Mouse (Mus musculus) adrenal gland, postnatal 25 days (tissue): ENCODE data around the gene Mok. TPM values are rescaled to one million over a fixed set of nuclear protein-coding genes. Genes with fewer than 3 reads are reported as not detected.

Experiments
- DNase-seq: peaks from one replicate; pipeline ENCODE4 v3.0.0; 2021; ENCODE audit warnings: mixed read lengths
- long read RNA-seq: library from polyadenylated mRNA; stranded (forward); transcript quantifications from one replicate; pipeline ENCODE4 v2.0.0, GENCODE M21; 2021
- total RNA-seq: library from RNA; stranded (reverse); gene quantifications from 2 replicates; pipeline ENCODE4 v1.2.3, GENCODE M21; 2021

Gene Mok
- total RNA-seq: 1.4 and 1.5 TPM in 2 replicates
- long read RNA-seq, partial matches to known transcripts: 0 of 2 reads
- long read RNA-seq, other reads (novel, unspliced or antisense): 2 of 2 reads

DNA sequence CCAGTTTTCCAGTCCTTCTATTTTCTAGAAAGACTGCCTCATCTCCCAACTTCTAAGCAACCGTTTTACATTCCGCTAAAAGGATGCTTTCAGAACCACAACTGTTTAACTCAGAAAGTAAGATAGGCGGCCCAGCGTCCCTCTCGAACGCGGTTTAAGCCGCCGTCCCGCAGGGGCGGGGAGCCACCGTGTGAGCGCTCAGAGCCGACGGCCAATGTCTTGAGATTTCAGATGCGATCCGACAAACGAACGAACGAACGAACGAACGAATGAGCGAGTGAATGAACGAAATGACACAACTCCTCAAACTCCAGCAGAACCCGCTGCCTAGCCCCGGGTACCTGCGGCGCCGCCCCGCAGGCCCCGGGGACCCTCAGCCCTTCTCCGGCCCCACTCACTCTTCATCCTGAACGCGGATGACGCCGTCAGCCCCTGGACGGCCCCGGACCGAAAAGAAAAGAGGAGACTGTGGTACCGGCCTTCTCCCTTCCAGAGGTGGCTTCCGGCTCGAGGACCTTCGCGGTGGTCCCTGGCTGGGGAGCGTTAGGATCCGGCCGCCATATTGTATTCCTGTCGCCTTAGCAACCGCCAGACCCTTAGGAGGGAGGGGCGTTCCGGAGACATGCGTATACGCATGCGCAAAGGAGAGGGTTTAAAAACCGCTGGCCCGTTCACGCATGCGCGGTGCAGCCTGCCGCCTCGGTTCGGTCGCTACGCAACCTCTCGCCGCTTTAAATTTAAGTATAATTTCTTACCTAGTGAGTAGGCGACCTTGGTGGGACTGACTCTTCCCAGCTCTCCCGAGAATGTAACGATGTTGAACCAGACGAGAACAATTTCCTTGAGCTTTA, at the start of gene Mok:
TSS of gene Mok (minus strand) at position 592 of the 851 bp plus-strand sequence.
- peak; percentile 96 for DNase-seq

DNA sequence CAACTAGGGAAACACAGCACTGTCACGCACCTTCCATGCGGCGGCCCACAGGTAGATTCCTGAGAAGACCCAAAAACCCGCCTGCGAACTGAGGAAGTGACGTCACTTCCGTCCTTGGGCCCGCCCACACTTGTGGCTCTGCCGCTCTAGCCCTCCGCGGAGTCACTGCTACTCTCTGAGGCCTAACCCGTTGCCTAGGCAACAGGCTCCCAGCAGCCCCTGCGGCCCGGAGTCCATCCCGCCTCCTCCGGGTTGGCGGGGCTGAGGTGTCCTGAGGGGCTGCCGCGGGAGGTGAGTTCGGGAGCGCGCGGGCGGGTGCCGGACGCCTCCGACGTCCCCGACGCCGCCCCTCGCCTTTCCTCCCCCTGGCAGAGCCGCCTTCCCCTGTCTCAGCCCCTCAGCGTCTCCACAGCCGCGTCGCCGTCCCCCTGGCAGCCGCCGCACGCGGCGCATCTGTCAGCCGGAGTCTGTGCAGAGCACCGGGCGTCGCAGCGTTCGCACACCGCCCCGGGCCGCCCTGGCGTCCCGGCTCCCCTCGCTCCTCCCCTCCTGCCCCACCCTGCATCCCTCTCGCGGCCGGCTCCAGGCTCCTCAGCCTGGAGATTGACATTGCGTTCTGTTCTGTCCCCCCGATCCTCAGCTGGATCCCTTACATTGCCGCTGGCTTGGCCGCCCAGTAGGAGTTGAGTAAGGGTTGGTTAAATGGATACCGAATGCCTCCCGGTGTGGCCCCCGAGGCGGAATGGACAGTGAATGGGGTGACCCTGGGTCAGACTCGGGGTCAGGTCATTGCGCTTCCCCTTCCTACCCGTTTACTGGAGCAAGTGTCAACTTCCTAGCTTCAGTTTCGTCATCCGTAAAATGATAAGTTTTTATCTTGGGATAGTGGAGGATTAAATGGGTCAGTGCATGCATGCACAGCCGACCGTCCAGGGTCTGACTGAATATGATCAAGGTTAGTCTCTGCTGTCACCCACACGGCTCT, 48.6 kb upstream of the Mok start, which contains the start of the genes Cinp and Tecpr2:
TSS of gene Cinp (minus strand) at position 110 of the 985 bp plus-strand sequence.
TSS of gene Tecpr2 (plus strand) at position 229 of the 985 bp plus-strand sequence.
- DNase-seq: peak; percentile 94

DNA sequence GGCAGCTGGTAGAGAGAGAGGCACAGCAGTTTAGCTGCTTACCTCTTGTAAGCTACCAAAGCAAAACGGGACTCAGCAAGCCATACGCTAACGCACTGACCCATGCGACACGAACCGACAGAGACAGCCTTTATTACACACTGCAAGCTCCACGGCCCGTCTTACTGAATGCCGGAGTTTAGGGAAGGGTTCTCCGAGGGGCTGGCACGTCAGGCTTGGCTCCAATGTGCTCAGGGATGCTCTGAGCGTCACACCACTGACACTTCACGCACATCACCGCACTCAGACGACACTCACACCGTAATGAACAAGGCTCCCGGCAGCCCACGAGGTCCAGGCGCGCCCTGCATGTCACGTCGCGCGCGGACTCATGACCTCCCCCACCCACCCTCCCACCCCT, 47.9 kb upstream of the Mok start:
- peak; percentile 8 for DNase-seq

DNA sequence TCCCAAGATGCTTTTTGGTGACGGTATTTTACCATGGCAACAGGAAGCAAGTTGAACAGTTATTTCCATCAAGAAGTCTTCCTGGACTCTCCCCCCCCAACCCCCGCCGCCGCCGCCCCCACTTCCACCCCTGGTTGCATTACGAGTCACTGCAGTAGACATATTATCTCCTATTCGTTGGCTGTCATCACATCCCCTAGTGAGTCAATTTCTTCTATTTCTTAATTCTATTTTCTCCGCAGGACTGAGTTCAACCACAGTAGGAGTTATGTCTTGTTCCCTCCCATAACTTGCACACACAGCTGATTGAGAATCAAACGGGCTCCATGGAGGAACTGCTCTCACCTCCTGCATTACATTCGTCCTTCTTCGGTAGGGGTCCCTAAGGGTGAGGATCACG, 47.4 kb upstream of the Mok start:
- no peak for DNase-seq

DNA sequence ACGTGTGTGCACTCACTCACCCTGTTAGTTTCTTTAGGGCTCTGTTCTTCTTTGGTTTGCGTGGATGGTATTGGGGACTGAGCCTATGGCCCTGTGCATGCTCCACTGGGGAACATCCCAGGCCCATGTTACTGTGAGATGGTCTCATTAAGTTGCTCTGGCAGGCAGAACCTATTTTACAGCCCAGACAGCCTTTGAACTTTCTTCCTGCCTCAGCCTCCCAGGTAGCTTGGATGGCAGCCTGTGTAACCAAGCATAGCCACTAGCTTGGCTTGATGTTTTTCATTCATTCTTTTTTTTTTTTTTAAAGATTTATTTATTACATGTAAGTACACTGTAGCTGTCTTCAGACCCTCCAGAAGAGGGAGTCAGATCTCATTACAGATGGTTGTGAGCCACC, 44.5 kb upstream of the Mok start:
- no peak for DNase-seq

DNA sequence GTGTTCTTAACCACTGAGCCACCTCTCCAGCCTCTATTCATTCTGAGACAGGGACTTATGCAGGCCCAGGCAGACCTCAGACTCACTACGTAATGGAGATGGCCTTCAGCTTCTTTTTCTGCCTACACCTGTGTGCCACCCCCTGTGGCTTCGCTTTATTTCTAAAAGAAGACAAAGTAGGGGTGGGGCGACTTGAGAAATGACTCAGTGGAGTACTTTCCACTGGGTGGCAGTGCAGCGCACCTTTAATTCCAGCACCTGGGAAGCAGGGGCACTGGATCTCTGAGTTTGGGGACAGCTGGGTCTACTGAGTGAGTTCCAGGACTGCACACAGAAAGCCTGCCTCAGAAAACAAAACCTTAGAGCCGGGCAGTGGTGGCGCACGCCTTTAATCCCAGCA, 41.6 kb upstream of the Mok start:
- peak; percentile 11 for DNase-seq

DNA sequence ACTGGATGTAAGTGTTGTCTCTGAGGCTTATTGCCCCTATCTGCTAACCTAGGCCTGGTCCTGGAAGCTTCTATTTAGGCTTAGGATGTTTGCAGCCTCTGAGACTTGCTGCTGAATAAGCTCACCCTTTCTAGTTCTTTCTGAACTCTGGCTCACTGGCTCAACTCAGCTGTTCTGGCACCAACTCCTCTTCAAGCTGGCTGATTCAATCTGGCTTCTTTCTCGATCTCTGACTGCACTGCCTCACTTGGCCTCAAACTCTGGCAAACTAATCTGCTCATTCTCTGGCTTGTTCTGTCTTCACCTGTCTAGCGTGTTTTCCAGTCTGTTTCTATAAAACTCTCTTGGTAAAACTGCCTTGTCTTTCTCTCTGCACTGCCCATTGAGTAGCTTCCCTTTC, 34.6 kb upstream of the Mok start:
- no peak for DNase-seq

DNA sequence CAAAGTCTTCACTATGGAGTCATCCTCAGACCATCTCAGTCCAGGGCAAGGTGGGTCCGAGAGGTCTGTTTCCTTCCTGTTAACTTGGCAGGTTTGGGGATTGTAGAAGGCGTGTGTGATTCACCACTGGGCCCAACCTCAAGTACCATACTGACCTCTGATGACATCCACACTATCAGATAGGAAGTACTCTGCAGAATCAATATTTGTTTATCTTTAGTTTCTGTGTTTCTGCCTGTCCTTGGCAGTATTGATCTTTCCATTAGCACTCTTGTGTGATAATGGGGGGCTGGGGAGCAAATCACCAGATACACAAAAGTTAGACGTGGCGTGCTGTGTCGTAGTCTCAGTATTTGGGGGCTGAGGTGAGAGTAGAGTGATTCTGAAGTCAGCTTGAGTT, 30.5 kb upstream of the Mok start:
- DNase-seq: no peak

DNA sequence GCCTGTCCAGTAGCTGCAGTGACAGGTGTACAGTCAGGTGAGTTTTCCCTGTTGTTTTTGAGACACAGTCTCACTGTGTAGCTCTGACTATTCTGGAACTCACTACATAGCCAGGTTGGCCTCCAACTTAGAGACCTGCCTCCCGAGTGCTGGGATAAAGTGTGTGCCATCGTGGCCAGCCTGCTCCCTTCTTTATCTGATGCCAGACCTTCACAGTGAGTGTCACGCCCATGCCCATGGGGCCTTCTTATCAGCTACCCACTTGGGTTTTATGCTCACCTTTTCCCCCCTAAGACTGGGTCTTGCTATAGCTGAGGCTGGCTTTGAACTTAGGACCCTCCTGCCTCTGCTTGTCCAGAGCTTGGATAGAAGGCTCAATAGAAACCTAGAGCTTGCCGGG, 29.4 kb upstream of the Mok start:
- no peak for DNase-seq

DNA sequence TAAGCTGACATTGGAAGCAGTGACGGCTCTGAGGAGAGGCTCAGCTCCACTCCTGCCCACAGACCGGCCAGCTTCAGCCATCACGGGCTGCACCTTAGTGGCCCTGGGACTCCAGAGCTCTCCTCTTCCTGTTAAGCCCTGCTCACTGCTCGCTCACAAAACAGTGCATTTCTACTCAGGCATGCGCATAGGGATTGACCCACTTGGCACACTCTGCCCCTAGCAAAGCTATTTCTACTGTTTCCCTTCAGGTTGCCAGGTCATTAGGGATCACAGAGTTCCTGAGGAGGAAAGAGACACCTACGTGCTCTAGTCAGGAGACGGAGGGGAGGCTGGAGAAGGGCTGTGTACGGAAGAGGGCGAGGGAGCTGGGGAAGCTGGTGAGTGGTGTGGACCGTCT, 25.2 kb upstream of the Mok start:
- no peak for DNase-seq

DNA sequence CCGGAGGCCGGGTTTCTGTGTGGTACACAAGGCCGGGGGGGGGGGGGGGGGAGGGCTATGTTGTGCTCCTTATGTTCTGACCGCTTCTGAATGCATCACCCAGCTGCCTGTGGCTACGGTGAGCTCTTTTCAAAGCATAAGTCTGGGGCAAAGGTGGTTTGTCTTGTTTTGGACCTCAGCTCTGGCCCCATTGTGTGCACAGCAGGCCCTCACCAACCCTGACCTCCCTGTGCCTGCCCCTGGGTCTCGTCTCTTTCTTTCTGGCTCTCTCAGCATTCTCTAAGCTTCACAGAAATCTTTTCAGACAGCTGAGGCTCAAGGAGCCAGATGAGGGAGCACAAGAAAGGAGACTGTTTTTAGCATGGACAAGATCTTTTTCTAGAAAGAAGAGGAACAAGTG, 24.8 kb upstream of the Mok start:
- no peak for DNase-seq

DNA sequence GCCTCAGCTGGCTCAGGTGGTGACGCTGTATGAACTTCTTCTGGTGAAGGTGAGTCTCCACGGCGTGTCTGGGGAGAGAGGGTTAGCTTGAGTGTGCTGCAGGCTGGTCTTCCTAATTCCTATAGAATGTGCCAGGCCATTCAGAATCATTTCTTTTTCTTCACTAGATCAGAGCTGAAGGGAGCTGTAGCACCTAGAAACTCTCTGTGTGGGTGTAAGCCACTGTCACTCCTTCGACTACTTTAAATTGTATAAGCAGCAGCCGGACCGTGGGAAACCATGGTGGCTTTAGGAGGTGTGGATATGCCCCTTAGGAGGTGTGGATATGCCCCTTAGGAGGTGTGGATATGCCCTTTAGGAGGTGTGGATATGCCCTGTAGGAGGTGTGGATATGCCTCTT, 23.3 kb upstream of the Mok start:
- DNase-seq: no peak

DNA sequence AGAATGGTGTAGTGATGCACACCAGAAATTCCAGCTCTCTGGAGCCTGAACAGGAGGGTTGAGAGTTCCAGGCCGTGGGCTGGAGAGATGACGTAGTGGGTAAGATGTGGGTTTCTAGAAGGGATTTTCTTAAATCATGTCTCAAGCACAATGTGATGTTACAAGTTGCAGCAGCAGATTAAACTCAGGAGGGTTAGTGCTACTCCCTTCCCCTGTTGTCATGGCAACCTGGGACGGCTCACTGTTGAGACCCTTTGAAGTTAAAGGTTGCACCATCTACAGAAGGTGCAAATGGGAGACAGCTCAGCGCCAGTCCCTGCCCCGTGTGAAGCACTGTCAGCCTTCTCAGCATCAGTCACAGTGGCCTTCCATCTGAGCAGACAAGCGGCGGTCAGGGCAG, 20.5 kb upstream of the Mok start:
- no peak for DNase-seq

DNA sequence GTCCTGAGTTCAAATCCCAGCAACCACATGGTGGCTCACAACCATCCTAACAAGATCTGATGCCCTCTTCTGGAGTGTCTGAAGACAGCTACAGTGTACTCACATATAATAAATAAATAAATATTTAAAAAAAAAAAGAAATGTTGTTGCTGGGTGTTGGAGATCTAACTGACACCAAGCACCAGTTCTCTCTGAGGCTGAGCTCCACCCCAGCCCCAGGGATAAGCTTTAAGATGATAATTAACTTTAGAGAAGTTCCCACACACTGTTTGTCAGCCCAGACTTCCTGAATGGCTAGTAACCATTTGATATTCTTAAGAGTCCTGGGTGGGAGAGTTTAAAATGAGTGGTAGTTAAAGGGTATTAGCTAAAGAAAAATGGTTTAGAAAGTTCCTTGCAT, 19.6 kb upstream of the Mok start:
- no peak for DNase-seq

DNA sequence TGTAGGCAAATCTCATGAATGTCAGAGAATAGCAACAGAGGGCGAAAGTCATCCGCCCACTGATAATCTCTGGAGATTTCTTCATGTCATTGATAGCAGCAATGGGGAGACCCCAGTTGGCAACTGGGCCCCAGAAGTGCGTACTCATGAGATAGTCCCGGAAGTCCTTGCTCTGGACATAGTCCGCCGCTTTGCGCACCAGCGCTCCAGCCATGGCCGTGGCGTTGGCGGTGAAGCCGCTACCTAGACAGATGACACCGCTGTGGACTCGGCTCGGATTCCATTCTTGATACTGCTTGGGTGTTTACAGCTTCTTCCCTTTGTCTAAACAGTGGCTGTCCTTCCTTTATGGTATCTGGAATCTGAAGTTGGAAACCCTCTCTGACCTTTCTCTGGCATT, 17.9 kb upstream of the Mok start:
- peak; percentile 19 for DNase-seq

DNA sequence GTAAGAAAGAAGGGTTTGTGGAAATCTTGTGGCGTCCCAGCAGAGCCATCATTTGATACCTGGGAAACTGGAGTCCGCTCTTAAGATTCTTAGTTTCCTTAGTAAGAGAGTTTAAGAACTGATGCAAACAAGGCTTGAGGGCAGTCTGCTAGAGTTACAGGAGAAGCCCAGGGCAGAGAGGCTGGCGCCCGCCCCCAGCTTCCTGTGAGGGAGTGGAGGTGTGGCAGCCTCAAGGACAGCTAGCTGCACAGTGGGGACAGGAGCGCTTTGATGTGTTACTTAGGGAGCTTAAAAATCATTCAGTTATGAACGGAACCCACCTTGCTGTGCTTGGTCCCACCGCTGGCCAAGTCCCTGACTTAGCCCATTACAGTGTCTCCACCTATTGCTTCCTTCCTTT, 16.5 kb upstream of the Mok start:
- peak; percentile 45 for DNase-seq

DNA sequence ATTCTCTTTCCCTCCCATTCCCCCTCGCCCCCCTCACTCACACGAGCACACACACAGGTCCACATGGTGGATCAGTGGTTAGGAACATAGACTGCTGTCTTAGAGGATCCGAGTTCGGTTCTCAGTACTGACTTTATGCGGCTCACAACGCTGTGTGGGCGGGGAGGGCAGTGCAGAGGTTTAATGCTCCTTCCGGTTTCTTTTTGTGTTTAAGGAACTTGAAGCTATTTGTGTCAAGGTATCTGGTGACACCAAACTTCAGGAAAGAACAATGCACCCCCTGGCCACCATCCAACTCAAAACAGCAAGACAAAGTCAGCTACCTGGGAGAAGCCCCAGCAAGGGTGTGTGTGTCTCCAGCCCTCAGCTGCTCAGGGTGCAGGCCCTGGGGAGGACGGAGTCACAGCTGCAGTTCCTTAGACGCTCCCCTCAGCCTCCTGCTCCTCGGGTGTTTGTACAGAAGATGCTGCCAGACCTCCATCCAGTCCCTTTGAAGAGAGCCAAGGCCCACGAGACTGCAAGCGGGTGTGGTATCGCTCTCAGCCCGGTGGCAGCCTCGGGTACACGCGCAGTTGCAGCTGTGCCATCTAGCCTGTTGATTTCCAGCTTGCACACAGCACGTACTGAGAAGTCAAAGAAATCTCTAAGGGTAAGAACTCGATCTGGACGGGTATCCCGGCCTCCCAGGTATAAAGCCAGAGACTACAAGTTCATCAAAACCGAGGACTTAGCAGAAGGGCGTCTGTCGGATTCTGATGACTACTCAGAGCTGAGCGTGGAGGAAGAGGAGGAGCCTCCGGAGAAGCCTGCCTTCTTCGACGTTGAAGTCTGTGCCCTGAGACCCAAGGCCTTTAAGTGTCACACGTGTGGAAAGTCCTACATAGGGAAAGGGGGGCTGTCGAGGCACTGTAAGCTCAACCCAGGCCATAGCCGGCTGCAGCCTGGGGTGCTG, 14.3 kb upstream of the Mok start:
- DNase-seq: no peak

DNA sequence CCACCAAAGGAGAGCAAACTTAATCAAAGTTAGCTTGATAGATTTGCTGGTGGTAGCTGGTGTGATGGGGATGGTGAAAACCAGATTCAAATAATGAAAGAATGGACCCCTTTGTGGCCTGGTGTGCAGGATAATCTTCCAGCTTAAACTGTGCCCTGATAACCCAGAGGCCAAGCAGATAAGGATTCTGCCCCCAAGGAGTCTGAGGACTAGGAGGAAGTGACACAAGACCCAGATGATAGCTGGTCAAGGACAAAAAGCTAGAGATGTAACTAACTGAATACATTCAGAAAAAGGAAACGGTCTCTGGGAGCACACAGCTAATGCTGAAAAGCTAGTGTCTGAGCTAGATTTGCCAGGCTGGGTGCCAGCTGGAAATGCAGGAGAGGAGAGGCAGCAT, 11.2 kb upstream of the Mok start:
- DNase-seq: no peak

DNA sequence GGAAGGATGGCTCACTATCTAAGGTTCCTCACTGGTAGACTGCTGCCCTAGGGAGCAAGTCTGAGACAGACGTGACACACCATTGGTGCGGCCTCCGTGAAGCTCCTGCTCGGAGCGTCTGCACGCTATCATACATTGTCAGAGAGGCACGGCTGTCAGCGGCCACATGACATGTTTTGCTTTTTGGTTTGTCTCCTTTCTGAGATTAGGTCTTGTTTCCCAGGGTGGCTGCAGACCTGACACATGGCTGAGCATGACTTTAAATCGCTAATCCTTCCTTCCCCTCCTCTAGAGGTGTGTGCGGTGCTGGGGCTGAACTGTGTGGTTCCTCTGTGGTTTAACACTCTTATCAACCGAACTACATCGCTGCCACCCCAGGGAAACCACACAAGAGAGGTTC, 10.7 kb upstream of the Mok start:
- DNase-seq: peak; percentile 20

DNA sequence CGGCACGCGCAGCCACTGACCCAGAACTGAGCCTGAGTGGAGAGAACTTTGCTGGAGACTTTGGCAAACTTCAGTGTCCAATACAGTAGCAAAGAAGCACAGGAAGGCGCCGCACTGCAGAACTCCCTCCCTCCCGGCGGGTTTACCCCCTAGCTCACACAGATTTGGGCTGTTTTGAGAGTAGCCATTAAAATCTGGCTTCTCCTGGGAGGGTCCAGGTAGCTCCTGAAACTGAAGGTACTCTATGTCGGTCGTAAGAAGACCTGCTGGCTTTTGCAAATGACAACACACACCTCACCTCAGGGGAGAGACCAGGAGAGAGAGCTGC, 10.2 kb upstream of the Mok start:
- no peak for DNase-seq

DNA sequence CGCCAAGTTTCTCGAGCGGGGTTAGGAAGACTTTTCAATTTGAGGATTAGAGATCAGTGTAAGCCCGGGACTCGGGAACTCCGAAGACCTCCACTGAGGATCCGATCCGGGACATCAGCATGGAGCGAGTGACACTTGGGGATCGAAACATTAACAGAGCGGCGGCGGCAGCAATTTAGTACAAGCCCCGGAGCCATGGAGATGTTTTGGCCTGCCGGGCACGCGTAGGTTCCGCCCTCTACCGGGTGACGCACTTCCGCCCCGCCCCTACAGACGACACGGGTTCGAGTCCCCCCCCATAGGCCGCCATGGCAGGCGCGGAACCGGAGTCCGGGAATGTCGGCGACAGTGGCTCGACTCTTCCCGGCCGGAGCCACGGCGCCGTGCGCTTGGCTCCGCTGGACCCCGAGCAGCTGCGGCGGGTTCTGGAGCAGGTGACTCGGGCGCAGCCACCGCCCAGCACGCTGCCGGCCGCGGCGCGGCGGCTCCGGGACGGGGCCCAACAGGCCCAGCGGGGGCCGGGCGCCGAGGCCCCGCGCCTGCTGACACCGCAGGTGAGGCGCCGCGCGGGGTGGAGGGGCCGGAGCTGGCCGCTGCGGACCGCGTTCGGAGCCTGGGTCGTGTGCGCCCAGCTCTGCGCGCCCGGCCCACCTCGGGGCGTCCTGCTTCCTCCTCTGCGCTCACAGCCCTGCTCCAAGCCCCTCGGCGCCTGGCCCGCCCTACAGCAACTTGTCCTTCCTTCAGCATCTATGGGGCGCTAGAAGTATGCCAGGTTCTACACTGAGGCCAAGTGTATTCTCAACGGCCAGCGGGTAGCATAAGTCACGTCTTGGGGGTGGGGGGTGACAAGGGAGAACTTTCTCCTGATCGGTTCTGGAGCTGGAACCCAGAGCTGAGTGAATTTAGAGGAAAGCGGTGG, 9.5 kb upstream of the Mok start, which contains the start of gene Zfp839:
TSS of gene Zfp839 (plus strand) at position 244 of the 919 bp plus-strand sequence.
- DNase-seq: peak; percentile 90
